Mouse (Mus musculus): ENCODE results near the gene Erich2. TPM values are rescaled to one million over a fixed set of nuclear protein-coding genes. Genes with fewer than 3 reads are reported as not detected.

The Erich2 gene
- total and polyA plus RNA-seq, 3 experiments: not detected

DNA sequence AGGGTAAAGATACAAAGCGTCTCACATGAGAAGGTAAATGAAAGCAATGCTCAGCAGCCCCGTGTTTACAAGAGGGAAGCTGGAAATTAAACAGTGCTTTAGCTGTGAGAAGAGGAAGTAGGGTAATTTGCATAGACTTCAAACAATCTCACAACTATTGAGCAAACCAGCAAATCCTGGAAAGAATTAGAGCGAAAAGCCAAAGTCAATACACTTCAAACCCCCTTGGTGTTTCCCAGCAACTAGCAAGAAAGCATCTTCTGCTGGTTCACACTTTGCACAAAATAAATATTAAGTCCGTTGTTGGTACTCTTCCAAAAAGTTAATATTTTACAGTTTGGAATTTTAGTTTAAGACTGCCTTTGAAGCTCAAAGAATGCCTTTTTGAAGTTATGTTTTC is 2.7 kb upstream of the Erich2 start:
- DNase-seq (ENCODE audit: low read depth, low spot score): no peak
- Histone ChIP-seq H3K79me2 (ENCODE audit: control insufficient read depth, insufficient read depth, low read length, poor library complexity) (no peaks in the 10 kb centered on the region), H3K9ac (ENCODE audit: control insufficient read depth, low read depth, low read length, poor library complexity, severe bottlenecking) (no peak overlapping the region), H3K9me3 (replicated peaks; ENCODE audit: insufficient read depth, low read length) (no peaks in the 10 kb centered on the region), H3K27ac (ENCODE audit: control insufficient read depth, low read depth, low read length) (no peak overlapping the region), H3K36me3 (ENCODE audit: control insufficient read depth in 1 of 2, insufficient read depth in 2 of 2, low read length in 2 of 2) (no peaks in the 10 kb centered on the region), H3K4me3 (ENCODE audit: control insufficient read depth in 1 of 2, insufficient read depth in 1 of 2, low read depth in 2 of 2, low read length in 2 of 2) (no peak overlapping the region), H3K4me1 (ENCODE audit: control insufficient read depth in 1 of 2, insufficient read depth in 2 of 2, low read length in 2 of 2) (no peaks in the 10 kb centered on the region), H3K27me3 (ENCODE audit: control insufficient read depth in 1 of 2, insufficient read depth in 2 of 2, low read length in 2 of 2) (no peaks in the 10 kb centered on the region)
- TF ChIP-seq MEF2A (IDR thresholded peaks at IDR 0.05; ENCODE audit: extremely low read depth, insufficient replicate concordance, low read depth, low read length, poor library complexity, severe bottlenecking) (no peak), TAL1 (IDR thresholded peaks at IDR 0.05; ENCODE audit: low read length) (no peak), ELF1 (IDR thresholded peaks at IDR 0.05; ENCODE audit: low read depth, low read length) (no peak), TCF12 (IDR thresholded peaks at IDR 0.05; ENCODE audit: low read depth, low read length) (no peak), MYC (IDR thresholded peaks at IDR 0.05; ENCODE audit: low read depth, low read length) (no peak), HCFC1 (IDR thresholded peaks at IDR 0.05; ENCODE audit: low read depth, low read length) (no peak), MYB (IDR thresholded peaks at IDR 0.05; ENCODE audit: low read depth, low read length) (no peak), TBP (IDR thresholded peaks at IDR 0.05; ENCODE audit: low read depth, low read length) (no peak), CTCF (IDR thresholded peaks at IDR 0.05 in 2 of 3, conservative IDR thresholded peaks at IDR 0.05 in 1 of 3; ENCODE audit: control insufficient read depth in 1 of 3, insufficient read depth in 1 of 3, low read depth in 2 of 3, low read length in 3 of 3, poor library complexity in 1 of 3, severe bottlenecking in 1 of 3) (no peak), EP300 (IDR thresholded peaks at IDR 0.05; ENCODE audit: low read depth in 1 of 2, low read length in 2 of 2) (no peak), USF1 (IDR thresholded peaks at IDR 0.05; ENCODE audit: low read depth, low read length) (no peak), GABPA (IDR thresholded peaks at IDR 0.05; ENCODE audit: low read depth, low read length) (no peak), BHLHE40 (IDR thresholded peaks at IDR 0.05; ENCODE audit: borderline replicate concordance, low read depth, low read length) (no peak), CHD2 (IDR thresholded peaks at IDR 0.05; ENCODE audit: low read length) (no peak), CHD1 (IDR thresholded peaks at IDR 0.05; ENCODE audit: low read depth, low read length) (no peak), GATA1 (IDR thresholded peaks at IDR 0.05; ENCODE audit: low read depth, low read length) (no peak), SMC3 (IDR thresholded peaks at IDR 0.05; ENCODE audit: low read depth, low read length) (no peak), POLR2AphosphoS2 (IDR thresholded peaks at IDR 0.05; ENCODE audit: low read length) (no peak), UBTF (IDR thresholded peaks at IDR 0.05; ENCODE audit: borderline replicate concordance, insufficient read depth, low read depth, low read length) (no peak), ZKSCAN1 (IDR thresholded peaks at IDR 0.05; ENCODE audit: low read depth, low read length) (no peak)

DNA sequence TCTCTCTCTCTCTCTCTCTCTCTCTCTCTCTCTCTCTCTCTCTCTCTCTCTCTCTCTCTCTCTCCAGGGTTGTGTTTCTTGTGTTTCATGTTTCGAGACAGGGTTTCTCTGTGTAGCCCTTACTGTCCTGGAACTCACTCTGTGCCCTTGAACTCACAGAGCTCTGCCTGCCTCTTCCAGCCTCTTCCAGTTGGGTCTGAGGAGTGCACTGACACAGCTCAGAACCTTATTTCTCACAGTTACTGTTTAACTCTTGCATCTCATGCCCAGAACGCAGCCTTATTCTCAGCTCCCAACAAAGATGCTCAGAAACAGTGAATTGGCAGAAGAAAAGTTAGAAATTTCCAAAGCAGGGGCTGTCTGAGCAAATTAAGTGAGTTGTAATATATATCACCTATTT is 2.2 kb upstream of the Erich2 start:
- Histone ChIP-seq H3K27ac (ENCODE audit: control insufficient read depth, low read depth, low read length) (no peak overlapping the region), H3K9ac (ENCODE audit: control insufficient read depth, low read depth, low read length, poor library complexity, severe bottlenecking) (no peak overlapping the region), H3K79me2 (ENCODE audit: control insufficient read depth, insufficient read depth, low read length, poor library complexity) (no peaks in the 10 kb centered on the region), H3K4me1 (ENCODE audit: control insufficient read depth in 1 of 2, insufficient read depth in 2 of 2, low read length in 2 of 2) (no peaks in the 10 kb centered on the region), H3K36me3 (ENCODE audit: control insufficient read depth in 1 of 2, insufficient read depth in 2 of 2, low read length in 2 of 2) (no peaks in the 10 kb centered on the region), H3K27me3 (ENCODE audit: control insufficient read depth in 1 of 2, insufficient read depth in 2 of 2, low read length in 2 of 2) (no peaks in the 10 kb centered on the region), H3K4me3 (ENCODE audit: control insufficient read depth in 1 of 2, insufficient read depth in 1 of 2, low read depth in 2 of 2, low read length in 2 of 2) (no peak overlapping the region), H3K9me3 (replicated peaks; ENCODE audit: insufficient read depth, low read length) (no peaks in the 10 kb centered on the region)
- no peak for TF ChIP-seq BHLHE40 (IDR thresholded peaks at IDR 0.05; ENCODE audit: borderline replicate concordance, low read depth, low read length)
- TF ChIP-seq MAX (IDR thresholded peaks at IDR 0.05; ENCODE audit: low read length): no peak
- TF ChIP-seq ELF1 (IDR thresholded peaks at IDR 0.05; ENCODE audit: low read depth, low read length): no peak
- no peak for TF ChIP-seq POLR2AphosphoS5 (IDR thresholded peaks at IDR 0.05; ENCODE audit: borderline replicate concordance, low read depth, low read length)
- no peak for TF ChIP-seq USF2 (IDR thresholded peaks at IDR 0.05; ENCODE audit: borderline replicate concordance in 1 of 2, insufficient read depth in 1 of 2, low read depth in 1 of 2, low read length in 2 of 2)
- no peak for TF ChIP-seq UBTF (IDR thresholded peaks at IDR 0.05; ENCODE audit: borderline replicate concordance, insufficient read depth, low read depth, low read length)
- TF ChIP-seq POLR2A (IDR thresholded peaks at IDR 0.05; ENCODE audit: control insufficient read depth in 1 of 2, insufficient read depth in 1 of 2, low read depth in 1 of 2, low read length in 2 of 2, poor library complexity in 1 of 2): no peak
- no peak for TF ChIP-seq ZMIZ1 (IDR thresholded peaks at IDR 0.05; ENCODE audit: low read depth, low read length)
- TF ChIP-seq ZKSCAN1 (IDR thresholded peaks at IDR 0.05; ENCODE audit: low read depth, low read length): no peak
- TF ChIP-seq ZNF384 (IDR thresholded peaks at IDR 0.05; ENCODE audit: low read depth, low read length): no peak
- TF ChIP-seq CHD2 (IDR thresholded peaks at IDR 0.05; ENCODE audit: low read length): no peak
- TF ChIP-seq CHD1 (IDR thresholded peaks at IDR 0.05; ENCODE audit: low read depth, low read length): no peak
- no peak for TF ChIP-seq MAFK (IDR thresholded peaks at IDR 0.05; ENCODE audit: borderline replicate concordance, low read depth, low read length)
- no peak for TF ChIP-seq USF1 (IDR thresholded peaks at IDR 0.05; ENCODE audit: low read depth, low read length)
- TF ChIP-seq MEF2A (IDR thresholded peaks at IDR 0.05; ENCODE audit: extremely low read depth, insufficient replicate concordance, low read depth, low read length, poor library complexity, severe bottlenecking): no peak
- no peak for TF ChIP-seq RAD21 (IDR thresholded peaks at IDR 0.05; ENCODE audit: low read depth, low read length)
- no peak for TF ChIP-seq MXI1 (IDR thresholded peaks at IDR 0.05; ENCODE audit: low read depth, low read length)
- TF ChIP-seq TCF12 (IDR thresholded peaks at IDR 0.05; ENCODE audit: low read depth, low read length): no peak
- TF ChIP-seq TBP (IDR thresholded peaks at IDR 0.05; ENCODE audit: low read depth, low read length): no peak
- TF ChIP-seq CTCF (IDR thresholded peaks at IDR 0.05 in 2 of 3, conservative IDR thresholded peaks at IDR 0.05 in 1 of 3; ENCODE audit: control insufficient read depth in 1 of 3, insufficient read depth in 1 of 3, low read depth in 2 of 3, low read length in 3 of 3, poor library complexity in 1 of 3, severe bottlenecking in 1 of 3): no peak
- no peak for DNase-seq (ENCODE audit: low read depth, low spot score)
